Mouse (Mus musculus) bone marrow, adult 2 months (tissue): ENCODE results near the gene Pakap.

ENCODE experiments used
- CTCF ChIP-seq: fragments of 200-500 bp; IDR thresholded peaks from 2 replicates; pipeline ENCODE4 v1.5.1; 2011; ENCODE audit warnings: low read length, control low read depth; ENCODE audit not compliant: control insufficient read depth, insufficient read depth
- POLR2A ChIP-seq: fragments of 200-500 bp; IDR thresholded peaks from 2 replicates; pipeline ENCODE4 v1.6.1; 2011; ENCODE audit warnings: low read depth, mild to moderate bottlenecking, control low read depth, low read length, borderline replicate concordance; ENCODE audit not compliant: control insufficient read depth

DNA sequence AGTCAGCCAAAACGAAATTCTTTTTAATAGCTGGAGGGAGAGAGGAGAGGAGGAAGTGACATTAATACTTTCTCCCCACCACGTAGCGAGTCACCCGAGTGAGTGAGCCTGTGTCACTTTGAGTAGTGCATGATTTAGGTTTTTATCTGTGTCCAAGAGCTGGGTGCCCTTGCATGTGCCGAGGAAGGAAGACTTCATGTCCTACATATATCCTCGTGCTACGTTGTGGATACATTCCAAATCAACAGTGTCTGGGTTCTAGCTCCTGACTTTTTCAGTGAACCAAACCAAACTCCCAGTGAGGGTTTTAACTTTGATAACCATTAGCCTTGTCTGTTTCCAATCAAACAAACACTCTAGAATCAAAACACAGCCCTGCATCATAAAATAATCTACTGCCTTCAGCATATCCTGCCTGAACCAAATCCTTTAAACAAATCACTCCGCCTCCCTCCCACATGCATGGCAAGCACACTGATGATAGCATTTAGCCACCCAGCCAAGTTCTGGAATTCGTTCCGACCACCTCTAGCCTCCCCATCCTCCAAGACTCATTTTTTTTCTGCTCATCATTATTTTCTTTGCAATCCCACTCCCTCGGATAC, 175.4 kb downstream of the Pakap start:
- TF ChIP-seq CTCF (no peak), POLR2A (no peak)
